Mouse (Mus musculus): Measurements from ENCODE around the gene Tmem82. TPM values are rescaled to one million over a fixed set of nuclear protein-coding genes. Genes with fewer than 3 reads are reported as not detected.

The Tmem82 gene
- total RNA-seq, 1 experiment from 2014 or later = 9.9 TPM

GRCm38 (mm10) chr4:141641961-141642811, 23.8 kb upstream of the Tmem82 start:
- DNase-seq = no peak

- no peak for DNase-seq
These were observed 22.9 kb upstream of the Tmem82 start for GRCm38 (mm10) chr4:141641353-141641771.

GRCm38 (mm10) chr4:141639474-141639873, 21.0 kb upstream of the Tmem82 start:
- DNase-seq = no peak

GRCm38 (mm10) chr4:141636693-141637092, 18.3 kb upstream of the Tmem82 start:
- DNase-seq = peak; percentile 62

- no peak for DNase-seq
These were observed 17.6 kb upstream of the Tmem82 start for GRCm38 (mm10) chr4:141635991-141636390.

GRCm38 (mm10) chr4:141632111-141632873, 13.9 kb upstream of the Tmem82 start:
- peak; percentile 67 for DNase-seq

- no peak for DNase-seq
These were observed 12.8 kb upstream of the Tmem82 start for GRCm38 (mm10) chr4:141631250-141631649.

- DNase-seq = no peak
These were observed 11.6 kb upstream of the Tmem82 start for GRCm38 (mm10) chr4:141630021-141630420.

GRCm38 (mm10) chr4:141628661-141629060, 10.2 kb upstream of the Tmem82 start:
- DNase-seq = no peak

GRCm38 (mm10) chr4:141627502-141627901, 9.1 kb upstream of the Tmem82 start:
- DNase-seq = no peak

GRCm38 (mm10) chr4:141625774-141626550, 7.5 kb upstream of the Tmem82 start:
- DNase-seq = no peak

- peak; percentile 75 for DNase-seq
These were observed 6.7 kb upstream of the Tmem82 start for GRCm38 (mm10) chr4:141624983-141625773.

- no peak for DNase-seq
These were observed 5.7 kb upstream of the Tmem82 start for GRCm38 (mm10) chr4:141624134-141624533.

- peak; percentile 92 for DNase-seq
These were observed 5.2 kb upstream of the Tmem82 start, which contains the start of gene Slc25a34 for GRCm38 (mm10) chr4:141623666-141624065. Slc25a34 (minus strand) TSS chr4:141623821.

- DNase-seq = no peak
These were observed 4.6 kb upstream of the Tmem82 start for GRCm38 (mm10) chr4:141623037-141623436.

GRCm38 (mm10) chr4:141622580-141622979, 4.1 kb upstream of the Tmem82 start:
- DNase-seq = no peak

GRCm38 (mm10) chr4:141622091-141622490, 3.7 kb upstream of the Tmem82 start:
- DNase-seq = no peak

GRCm38 (mm10) chr4:141621297-141621696, 2.9 kb upstream of the Tmem82 start:
- DNase-seq = no peak

GRCm38 (mm10) chr4:141619299-141619883, 958 bp upstream of the Tmem82 start:
- no peak for DNase-seq

GRCm38 (mm10) chr4:141617863-141618564, 419 bp downstream of the Tmem82 start:
- peak; percentile 55 for DNase-seq
